Mouse (Mus musculus): ENCODE results near the gene Ehbp1.

Ehbp1 gene

DNA sequence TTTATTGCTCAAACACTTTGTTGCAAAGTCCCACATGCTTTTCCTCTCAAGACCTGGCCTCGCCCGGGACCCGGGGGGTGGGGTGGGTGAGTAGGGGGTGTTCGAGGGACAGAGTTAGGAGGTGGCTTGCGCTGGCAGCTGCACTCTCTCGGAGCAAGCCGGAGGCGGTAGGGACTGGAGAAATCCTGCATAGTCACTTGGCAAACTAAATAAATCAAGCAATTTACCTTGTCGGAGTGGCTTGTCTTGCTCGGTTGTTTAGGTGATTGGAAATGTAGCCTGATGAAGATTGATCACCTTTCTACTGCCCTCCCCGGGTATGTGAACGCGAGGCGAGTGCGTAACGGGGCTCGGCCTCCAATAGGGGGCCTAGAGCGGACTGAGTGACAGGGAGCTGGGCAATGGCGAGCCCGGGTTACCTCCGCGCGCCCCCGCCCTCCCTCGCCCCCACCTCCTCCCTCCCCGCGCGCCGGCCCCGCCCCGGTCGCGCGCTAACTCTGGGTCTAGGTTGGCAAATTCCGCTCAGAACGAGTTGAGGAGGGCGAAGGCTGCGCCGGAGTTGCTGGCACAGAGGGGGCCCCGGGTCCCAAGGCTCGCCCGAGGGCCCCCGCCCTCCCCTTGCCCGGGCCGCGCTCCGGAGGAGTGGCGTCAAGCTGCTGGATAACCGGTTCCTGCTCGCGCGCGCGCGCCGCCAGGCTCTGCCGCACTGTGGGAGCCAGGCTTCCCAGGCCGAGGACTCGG is 340.6 kb downstream of the Ehbp1 start:
- DNase-seq (ENCODE audit: low spot score in 2 of 2), result no peak

DNA sequence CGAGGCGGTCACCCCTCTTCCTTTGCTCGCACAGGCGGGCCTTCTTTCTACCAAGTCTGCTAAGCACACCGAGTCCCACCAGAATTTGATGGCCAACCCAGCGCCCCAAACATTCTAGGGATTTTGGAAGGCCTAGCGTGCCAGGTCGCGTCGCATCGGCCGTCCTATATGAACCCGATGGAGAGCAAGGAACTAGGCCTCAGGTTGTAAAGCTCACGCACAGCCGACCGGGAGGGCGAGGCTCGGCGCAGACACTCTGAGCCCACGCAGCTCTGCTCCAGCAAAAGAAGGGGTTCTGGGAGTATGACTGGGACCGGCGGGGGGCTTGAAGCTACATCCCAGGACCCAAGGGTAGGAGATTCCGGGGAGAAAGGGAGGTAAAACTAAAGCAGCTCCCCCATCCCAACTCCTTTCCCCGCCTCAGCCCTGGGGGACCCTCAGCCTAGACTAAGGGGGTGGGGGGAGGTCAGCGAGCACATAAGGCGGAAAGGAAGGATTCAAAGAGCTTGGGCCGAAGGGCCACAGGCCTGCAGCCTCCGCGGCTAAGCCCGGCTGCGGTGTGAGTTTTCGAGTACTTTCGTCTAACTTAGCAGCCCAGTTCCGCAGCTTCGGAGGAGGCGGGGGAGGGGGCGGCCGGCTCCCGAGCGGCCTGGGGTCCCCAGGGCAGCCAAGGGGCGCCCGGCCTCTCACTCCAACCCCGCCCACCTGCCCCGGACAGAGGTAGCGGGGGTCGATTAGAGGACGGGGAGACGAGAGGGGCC is 341.6 kb downstream of the Ehbp1 start:
- no peak for DNase-seq (ENCODE audit: low spot score in 2 of 2)

- DNase-seq (ENCODE audit: low spot score in 2 of 2), result no peak
Measured at GRCm38 (mm10) chr11:21999396-22000315, 342.4 kb downstream of the Ehbp1 start.

- no peak for DNase-seq (ENCODE audit: low spot score in 2 of 2)
Measured at GRCm38 (mm10) chr11:21998141-21999047, 343.7 kb downstream of the Ehbp1 start.

DNA sequence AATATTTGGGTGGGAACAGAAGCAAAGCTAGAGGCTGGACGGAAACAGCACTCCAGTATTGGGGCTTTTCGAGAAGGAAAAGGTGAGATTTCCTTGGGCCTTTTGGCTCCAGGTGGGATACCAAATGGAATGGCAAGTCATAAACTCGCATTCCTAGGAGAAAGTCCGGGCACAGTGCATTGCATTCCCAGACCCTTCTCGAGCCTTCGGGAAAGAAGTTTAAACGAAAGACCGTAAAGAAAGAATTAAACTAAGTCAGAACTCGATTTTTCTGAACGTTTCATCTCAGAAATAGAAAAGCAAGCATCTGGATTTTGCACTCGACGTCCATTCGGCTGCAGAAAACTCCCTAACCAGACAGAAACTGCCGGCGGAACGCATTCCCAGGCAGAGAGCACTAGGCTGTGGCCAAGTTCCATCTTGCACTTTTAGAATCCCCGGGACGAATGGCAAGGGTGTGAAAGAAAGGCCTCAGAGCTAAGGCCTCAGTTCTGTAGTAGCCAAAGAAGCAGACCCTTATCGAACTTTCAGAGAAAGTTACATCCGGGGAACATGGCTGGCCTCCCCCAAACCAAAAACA is 344.4 kb downstream of the Ehbp1 start:
- DNase-seq (ENCODE audit: low spot score in 2 of 2), result no peak

GRCm38 (mm10) chr11:21996661-21997560 is 345.2 kb downstream of the Ehbp1 start:
- no peak for DNase-seq (ENCODE audit: low spot score in 2 of 2)

DNA sequence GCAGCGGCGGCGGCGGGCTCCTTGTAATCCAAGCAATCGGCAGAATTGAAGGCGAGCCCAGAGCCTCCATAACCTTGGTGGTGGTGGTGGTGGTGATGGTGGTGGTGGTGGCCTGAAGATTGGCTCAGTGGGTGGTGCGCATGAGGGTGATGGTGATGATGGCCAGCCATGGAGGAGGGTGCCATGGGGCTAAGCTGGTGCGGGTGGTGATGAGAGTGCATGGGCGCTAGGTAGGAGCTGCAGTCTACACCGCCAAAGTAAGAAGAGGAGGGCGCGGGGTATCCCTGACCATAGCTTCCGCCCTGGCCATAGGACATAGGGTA is 345.8 kb downstream of the Ehbp1 start:
- no peak for DNase-seq (ENCODE audit: low spot score in 2 of 2)

DNA sequence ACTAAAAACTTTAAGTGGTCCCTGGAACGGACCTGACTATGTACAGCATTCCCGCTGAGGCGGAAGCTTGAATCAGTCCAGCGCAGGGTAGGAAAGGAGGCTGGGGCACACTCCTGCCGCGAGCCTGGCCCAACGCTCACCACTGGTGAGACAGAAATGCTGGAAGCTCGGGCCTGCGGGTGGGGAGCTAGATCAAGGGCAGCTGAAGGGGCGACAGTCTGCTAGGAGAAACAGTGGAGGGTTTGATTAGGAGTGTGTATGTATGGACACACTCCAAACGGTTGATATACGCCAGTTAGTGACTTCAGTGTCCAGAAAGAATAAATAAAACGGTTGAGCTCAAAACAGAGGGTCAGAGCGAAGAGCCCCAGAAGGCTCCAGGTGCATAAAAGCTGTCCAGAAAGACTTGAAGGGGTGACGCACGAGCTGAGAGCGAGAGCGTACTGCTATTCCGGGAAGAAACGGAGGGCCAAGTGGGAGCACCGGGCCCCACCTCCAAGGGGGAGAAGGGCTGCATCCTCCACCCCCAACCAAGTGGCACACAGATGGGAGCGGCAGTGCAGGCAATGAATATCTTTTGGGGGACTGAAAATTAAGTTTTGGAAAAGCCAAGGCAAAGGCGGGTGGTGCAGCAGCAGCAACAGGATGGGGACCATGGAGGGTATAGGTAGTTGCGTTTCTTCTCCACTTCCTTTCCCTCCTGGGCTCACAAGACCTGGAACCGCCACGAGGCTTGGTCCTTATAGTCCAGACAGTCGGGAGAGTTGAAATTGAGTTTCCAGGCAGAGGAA is 346.4 kb downstream of the Ehbp1 start:
- no peak for DNase-seq (ENCODE audit: low spot score in 2 of 2)

- no peak for DNase-seq (ENCODE audit: low spot score in 2 of 2)
Measured at GRCm38 (mm10) chr11:21994377-21995370, 347.4 kb downstream of the Ehbp1 start.

DNA sequence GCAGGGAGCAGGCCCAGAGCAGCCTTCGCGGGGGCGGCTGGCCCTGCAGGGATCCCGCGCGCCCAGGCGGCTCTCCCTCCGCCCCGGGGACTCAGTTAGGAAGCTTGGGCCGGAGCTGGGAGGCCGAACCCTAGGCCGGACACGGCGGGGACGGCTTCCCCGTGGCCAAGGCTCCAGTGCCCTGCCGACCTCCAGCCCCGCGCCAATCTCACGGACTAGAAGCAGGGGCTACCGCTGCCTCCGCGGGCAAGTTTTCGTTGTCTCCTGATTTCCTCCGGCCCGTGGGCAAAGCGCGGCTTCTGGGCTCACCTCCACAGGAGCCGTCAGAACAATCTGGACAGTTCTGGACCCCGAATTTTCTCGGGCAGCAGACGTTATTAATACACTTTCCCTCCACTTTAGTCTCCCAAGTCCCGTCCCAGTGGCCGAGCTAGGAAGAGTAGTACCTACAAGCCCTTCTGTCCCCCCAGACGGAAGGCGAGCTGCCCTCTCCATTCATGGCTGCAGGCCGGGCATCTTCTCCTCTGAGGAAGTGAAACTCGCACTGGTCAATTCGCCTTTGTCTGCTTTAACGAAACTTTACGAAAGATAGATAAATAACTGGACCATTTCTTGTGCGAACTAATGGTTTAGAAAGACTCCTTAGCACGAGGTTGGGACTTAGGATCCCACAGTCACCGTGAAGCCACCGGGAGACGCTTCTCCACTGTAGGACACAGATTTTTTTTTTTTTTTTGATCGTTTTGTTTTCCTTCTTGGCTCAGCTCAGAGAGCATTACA is 348.3 kb downstream of the Ehbp1 start:
- DNase-seq (ENCODE audit: low spot score in 2 of 2), result no peak

DNA sequence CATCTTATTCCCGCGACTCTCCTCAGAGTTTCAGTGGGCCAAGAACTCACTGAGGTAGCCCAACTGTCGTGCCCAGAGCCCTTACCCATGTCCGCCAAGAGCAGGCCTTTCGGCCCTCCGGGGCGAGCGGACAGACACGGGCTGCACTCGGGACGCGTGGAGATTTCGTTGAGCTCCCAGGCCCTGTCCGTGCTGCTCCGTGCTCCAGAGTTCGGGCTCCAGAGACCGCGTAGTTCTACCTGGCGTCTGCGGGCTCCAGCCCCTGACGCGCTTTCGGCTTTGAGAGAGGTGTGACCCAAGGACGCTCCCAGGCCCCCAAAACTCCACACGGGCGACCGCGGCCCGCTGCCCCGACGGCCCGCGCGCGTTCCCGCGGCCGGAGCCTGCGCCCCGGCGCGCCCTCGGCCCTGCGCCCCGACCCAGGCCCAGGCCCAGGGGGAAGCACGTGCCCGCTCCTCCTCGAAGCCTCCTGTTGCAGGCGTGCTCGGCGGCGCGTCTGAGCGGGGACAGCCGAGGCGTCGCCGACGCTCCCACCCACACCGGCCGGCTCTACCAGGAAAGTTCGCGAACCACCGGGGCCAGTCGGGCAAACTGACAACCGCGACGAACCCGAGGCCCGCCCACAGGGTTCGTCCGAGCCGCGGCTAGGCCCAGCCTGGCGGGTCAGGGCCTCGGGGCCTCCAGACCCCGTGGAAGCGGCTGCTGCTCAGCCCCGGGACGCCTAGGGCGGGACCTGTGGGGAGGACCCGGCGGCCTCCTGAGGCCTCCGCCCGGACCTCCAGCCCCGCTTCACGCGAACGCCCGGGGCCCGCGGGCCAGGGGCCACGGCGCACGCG is 349.1 kb downstream of the Ehbp1 start:
- DNase-seq (ENCODE audit: low spot score in 2 of 2), result no peak

DNA sequence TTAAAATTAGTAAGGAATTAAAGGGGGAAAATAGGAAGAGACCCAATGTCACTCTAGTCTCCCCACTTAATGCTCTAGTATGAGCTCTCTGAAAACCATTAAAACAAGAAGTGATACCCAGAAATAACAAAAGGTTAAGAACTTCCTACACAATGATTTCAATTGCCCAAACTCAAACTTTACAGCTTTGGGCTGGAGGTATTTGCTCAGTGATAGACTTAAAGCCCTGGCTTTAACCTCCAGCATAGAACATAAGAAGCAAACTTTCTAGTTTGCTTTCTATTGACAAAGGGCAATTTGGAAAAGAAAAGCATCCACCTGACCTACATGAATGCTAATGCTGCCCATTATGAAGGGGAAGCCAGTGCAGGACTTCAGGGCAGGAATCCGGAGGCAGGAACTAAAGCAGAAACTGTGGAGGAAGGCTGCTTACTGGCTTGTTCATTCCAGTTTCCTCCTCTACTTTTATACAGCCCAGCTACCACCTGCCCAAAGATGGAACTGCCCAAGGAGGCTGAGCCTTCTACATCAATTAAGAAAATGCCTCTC is 353.6 kb downstream of the Ehbp1 start:
- DNase-seq (ENCODE audit: low spot score in 2 of 2), result no peak

DNA sequence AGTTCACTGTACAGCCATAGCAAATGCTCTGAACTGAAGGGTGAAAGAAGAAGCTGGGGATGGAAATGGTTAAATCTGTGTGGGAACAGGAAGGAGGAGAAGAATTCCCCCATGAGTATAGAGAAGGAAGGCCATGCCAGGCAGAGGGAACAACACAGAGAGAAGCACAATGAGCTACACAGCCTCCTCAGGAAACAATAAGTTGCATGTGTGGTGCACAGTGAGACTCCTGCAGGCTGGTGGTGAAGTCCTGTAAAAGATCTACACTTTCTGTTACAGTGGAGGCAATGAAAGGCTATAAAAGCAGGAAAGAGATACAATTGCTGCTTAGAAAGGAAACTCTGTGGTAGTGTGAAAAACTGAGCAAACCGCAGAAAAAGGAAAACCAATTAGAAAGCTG is 357.0 kb downstream of the Ehbp1 start:
- DNase-seq (ENCODE audit: low spot score in 2 of 2), result no peak

DNA sequence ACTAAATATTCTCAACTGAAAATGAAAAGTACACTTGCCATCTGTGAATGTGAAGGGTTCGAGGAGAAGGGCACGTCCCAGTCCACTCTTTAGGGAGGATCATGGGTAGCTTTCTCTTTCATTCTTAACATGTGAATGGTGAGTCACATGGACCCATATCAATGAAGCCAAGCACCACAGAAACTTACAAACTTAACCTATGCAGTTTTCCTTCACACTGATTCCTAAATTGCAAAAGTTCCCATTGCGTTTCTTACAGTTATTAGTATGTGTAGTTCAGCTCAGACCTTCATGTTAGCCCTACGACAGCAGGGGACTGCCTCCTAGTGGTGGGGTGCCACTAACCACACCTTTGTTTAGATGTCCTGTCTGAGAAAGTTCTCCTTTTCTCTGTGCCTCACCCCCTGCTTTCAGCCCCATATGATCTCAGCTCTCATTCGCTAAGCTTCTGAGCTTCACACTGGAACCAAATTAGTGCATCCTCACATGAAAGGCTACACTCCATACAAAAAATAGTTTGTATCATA is 368.0 kb downstream of the Ehbp1 start:
- DNase-seq (ENCODE audit: low spot score in 2 of 2), result no peak

DNA sequence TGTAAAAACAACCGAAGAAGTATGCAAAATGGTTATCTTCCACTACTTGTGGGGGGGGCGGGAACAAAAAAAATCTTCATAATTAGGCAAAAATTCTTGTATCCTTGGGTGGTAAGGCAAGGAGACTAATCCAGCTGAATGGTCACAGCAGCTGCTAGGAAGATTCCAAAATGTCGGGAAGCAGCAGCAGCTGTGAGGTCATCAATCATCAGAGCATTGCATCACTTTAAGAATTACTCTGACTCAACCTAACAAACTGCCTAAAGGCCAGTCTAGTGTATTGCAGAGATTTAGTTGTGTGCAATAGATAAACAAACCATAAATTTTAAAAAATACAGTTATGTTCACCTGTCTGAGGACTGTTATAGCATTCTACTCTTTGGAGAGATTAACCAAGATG is 368.5 kb downstream of the Ehbp1 start:
- no peak for DNase-seq (ENCODE audit: low spot score in 2 of 2)

- no peak for DNase-seq (ENCODE audit: low spot score in 2 of 2)
Measured at GRCm38 (mm10) chr11:21968922-21969321, 373.2 kb downstream of the Ehbp1 start.

Measured in spleen, postnatal 36 days (tissue).